Mouse (Mus musculus) megakaryocyte-erythroid progenitor cell, adult 5-6 weeks (primary cell): ENCODE data around the gene Frmd8. TPM values are rescaled to one million over a fixed set of nuclear protein-coding genes. Genes with fewer than 3 reads are reported as not detected.
A peak's percentile ranks its signal among the peaks of the same experiment; 100 is the strongest.
"Not testable (repeated sequence)": the region's sequence is repeated elsewhere in the genome, so short reads cannot be mapped to it uniquely, and the experiment has no call there.

Source experiments
- ATAC-seq: replicated peaks from 2 replicates; pipeline ENCODE4 v1.8.0; 2016; ENCODE audit warnings: mild to moderate bottlenecking, inconsistent platforms; ENCODE audit not compliant: severe bottlenecking, poor library complexity, low FRiP score, low TSS enrichment
- total RNA-seq, 2 experiments: library from RNA; stranded (forward) in 1 of 2; stranded (reverse) in 1 of 2; fragments of 200-1000, 215-1000 nt in 1 of 2; fragments of >200 nt in 1 of 2; fragmentation: Nextera tagmentation in 1 of 2; gene quantifications; 2 replicates each; pipeline ENCODE4 v1.2.3; 2014 to 2017

The Frmd8 gene
- total RNA-seq, 2 experiments from 2014 or later, result 12.5 to 14.3 TPM

DNA sequence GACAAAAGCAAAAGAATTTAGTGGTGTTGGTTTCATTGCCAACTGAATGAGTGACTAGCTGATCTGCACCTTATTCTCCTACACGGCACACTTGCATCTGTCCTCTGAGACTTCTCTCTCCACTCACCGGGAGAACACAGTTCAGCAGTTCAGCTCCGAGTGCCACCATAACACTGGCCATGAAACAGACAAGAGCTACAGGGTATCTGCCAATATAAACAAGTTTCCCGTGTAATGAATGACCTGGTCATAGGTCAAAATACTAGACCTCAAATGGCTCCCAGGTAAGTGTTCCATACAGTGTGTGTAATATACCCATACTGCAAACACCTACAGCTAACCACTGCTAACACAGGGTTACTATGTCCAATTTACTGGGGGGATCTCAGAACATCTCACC is 14.1 kb upstream of the Frmd8 start:
- ATAC-seq, result no peak

GRCm38 (mm10) chr19:5887234-5887815 is 12.3 kb upstream of the Frmd8 start:
- ATAC-seq, result no peak

GRCm38 (mm10) chr19:5885838-5886237 is 10.8 kb upstream of the Frmd8 start:
- ATAC-seq, result no peak

GRCm38 (mm10) chr19:5883935-5884334 is 8.9 kb upstream of the Frmd8 start:
- ATAC-seq, result peak; percentile 89

GRCm38 (mm10) chr19:5882079-5882478 is 7.0 kb upstream of the Frmd8 start:
- not testable (repeated sequence) for ATAC-seq

DNA sequence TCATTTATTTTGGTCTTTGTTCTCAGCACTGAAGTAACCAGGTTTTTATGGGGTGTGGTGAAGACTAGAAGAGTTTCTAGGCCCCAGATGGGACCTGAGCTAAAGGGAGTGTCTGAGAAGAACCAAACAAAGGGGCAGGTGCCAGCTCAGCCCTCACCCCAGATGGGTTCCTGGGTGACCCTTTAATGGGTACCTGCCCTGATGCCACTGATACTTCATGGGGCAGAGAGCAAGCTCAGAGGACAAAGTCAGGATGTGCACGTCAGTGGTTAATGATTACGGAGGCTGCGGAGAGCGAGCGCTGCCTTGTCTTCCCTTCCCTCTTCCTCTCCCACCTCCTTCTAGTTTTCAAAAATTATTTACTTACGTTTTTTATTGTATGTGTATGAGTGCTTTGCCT is 6.1 kb upstream of the Frmd8 start:
- ATAC-seq, result no peak

GRCm38 (mm10) chr19:5879735-5880134 is 4.7 kb upstream of the Frmd8 start:
- ATAC-seq, result no peak

GRCm38 (mm10) chr19:5878916-5879315 is 3.8 kb upstream of the Frmd8 start:
- no peak for ATAC-seq

DNA sequence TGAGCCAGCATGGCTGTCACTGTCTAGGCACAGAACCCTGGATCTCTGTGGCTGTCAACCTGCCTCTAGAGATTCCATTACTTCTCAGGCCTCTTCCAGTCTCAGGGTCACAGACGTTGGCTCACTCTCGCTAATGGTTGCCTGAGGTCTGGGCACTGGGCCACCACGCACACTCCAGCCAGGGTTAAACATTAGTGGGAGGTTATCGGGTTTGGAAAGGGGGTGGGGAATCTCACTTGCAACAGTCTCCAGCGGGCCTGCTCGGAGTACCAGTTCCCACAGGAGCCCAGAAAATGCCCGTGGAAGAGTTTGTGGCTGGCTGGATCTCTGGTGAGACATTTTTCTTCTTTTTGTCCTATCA is 3.3 kb upstream of the Frmd8 start:
- peak; percentile 16; the same call in 1 of the 2 replicates for ATAC-seq

DNA sequence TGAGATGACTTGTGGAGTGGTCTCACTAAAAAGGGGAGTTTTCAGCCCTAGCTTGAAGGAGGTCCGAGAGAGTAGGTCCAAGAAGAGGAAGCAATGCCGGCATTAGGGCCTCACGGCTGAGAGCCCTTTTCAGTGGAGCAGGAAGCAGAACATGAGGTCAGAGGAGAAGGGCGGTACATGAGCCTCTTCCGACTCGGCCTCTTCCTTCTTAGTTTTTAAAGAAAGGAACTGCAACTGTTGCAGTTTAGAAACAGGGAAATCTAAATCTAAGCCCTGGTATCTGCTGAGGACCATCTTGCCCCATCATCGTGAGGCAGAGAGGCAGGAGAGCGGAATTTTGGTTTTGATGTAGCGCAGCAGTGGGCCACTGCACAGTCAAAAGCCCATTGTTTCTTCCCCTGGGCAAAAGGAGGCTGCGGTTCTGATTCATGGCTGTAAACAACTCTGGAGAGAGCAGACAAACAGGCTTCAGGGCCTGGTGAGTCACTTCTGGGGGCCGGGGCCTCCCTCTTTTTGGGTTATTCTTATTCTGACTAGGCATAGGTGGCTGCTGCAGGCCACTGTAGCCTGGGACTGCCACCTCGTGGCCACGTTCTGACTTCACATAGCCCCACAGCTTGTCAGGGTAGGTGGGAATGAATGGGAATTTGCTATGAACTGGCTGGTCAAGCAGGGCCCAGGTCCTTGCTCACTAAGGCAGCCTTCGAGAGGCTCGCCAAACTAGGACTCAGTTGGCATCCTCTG is 2.7 kb upstream of the Frmd8 start, which contains the start of gene Slc25a45:
Gene Slc25a45 (plus strand): TSS at position 191 of the 744 bp plus-strand sequence.
- peak; percentile 63 for ATAC-seq

- ATAC-seq, result no peak
These were observed 594 bp downstream of the Frmd8 start for GRCm38 (mm10) chr19:5874391-5874968.

DNA sequence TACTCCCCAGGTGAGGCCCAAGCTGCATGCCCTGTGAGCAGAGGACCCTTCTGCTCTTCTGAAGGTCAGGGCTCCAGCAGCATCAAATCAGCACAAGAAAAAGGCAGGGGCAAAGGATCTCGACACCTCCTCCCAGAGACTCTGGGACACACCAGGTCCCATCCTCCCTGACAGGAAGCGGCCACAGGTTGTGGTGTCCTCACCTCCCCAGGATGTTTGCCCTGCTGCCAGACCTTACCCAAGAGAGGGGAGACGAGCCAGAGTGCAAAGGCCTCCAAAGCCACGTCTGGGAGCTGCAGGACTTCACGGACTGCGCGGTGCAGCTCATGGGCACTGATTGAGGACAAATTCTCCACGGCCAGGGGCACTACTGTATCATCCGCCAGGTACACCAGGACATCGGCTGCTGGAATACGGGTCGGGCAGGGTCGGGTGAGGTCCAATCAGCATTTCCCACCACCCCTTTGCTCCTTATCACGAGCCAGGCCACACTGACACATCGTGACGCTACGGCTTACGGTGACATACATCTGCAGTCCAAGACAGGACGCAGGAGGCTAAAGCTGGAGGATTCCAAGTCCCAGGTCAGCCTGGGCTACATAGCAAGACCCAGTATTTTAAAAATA is 2.0 kb downstream of the Frmd8 start:
- ATAC-seq, result no peak

DNA sequence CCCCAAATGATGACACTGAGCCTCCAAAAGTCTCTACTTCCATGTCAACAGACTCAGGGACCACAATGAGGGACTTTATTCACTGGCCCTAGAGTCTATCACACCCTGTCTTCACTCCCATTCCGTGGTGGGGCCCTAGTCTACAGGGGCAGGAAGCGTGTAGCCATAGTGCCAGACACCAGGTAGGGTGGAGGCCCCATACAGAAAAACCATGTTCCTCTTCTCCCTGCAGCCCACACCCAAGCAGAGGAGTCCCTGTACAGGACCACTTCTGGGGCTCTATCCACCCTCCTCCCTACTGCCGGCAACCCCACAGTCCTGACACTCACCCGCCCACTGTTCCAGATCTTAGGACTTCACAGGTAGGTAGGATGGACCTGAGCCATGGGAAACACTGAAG is 2.5 kb downstream of the Frmd8 start:
- no peak for ATAC-seq

DNA sequence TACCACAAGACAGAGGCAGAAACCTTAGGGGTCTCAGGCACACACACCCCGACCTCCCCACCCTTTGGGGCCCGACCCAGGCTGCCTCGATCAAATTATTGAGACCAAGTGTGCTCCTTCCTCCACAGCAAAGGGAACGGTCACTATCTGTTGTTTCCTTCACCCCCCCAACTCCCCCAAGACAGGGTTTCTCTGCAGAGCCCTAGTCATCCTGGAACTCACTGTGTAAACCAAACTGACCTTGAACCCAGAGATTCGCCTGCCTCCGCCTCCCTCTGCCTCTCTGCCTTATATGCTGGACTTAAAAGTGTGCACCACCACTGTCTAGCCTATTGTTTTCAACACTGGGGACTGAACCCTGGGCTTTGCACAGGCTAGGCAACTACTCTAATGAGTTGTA is 3.4 kb downstream of the Frmd8 start:
- ATAC-seq, result no peak

GRCm38 (mm10) chr19:5871273-5871672 is 3.8 kb downstream of the Frmd8 start:
- no peak for ATAC-seq

- ATAC-seq, result no peak
These were observed 7.0 kb downstream of the Frmd8 start for GRCm38 (mm10) chr19:5868096-5868495.

- ATAC-seq, result no peak
These were observed 10.2 kb downstream of the Frmd8 start for GRCm38 (mm10) chr19:5864710-5865398.

DNA sequence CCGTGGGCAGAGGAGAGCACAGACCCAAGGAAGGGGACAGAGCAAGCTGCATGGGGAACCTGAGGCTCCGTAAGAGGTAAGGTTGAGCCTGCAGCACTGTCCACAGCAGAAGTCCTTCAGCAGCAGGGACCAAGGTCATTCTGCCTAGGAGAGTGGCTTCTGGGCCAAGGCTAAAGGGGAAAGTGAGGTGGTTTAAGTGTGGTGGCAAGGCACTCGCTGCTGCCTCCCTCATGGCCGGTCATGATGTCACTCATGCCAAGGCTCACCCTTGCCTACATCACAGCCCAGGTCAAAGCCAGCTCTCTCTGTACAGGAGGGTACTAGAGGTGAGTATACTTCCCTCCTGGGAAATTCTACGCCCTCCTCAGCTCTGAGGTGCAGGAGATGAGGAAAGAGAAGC is 11.3 kb downstream of the Frmd8 start:
- ATAC-seq, result no peak

DNA sequence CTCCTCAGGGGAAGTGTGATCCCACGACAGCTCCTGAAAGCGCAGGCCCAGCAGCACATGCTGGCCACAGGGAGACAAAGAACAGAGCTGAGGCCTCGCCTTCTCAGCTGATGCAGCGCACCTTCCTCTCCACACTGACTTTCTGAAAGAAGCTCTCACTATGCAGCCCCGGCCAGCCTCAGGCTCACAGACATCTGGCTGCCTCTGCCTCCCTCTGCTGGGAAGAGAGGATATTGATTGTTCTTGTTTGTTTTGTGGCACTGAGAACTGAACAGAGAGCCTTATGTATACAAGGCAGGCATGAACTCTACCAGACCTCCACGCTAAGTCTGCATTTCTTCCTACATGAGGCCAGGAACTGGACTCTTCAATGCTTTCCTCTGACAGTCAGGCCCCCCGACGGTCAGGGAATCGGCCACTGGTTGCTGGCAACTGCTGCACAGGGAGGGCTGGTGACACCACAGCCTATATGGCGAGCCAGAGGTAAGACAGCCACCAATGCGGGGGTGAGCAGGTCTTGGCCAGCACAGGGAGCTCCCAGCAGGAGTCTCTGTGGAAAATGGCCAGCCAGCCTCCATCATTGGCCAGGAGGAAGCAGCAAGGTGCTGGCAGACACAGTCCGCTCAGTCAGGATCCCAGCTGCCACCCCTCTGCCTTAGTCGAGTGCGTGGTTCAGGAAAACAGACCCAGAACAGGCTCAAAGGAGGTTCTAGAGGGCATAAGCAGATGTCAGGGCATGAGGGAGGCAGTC is 12.6 kb downstream of the Frmd8 start:
- ATAC-seq, result no peak
